In the genomic region with DNA sequence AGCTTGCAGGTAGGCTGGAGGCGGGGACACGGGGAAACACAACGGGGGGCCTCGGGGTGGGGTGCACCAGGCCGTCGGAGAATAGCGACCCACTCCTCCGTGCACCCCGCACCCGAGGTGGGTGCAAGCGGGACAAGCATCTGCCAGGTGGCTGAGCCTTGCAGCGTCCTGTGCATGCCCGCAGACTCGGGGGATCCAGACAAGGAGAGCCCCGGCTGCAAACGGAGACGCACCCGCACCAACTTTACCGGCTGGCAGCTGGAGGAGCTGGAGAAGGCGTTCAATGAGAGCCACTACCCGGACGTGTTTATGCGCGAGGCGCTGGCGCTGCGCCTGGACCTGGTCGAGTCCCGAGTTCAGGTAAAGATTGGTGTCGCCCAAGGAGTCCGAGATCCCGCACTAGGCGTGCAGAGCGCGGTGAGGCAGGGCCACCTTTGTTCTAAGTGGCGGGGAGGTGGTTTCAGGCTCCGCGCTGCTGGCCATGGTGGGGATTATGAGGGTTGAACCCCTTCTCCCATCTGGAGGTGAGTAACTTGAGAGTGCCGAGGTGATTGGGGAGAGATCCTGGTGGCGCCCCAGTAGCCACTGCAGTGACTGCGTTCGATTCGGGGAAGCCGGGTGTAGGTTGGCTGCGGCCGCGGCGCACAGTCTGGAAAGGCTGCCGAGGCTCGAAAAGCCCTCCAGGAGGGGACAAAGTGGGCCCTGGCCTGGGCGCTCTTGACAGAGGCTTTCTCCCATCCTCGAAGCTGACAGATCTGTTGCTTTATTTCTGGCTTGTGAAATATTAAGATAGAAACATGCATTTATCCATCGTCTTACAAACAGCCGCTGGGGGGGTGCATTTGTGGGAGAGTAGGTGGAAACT, we compare ENCODE assay signal across 11 mouse cellular contexts. TPM values are rescaled to one million over a fixed set of nuclear protein-coding genes. Genes with fewer than 3 reads are reported as not detected.
A peak's percentile ranks its signal among the peaks of the same experiment; 100 is the strongest.
DNase-seq lines count a peak whose midpoint lies in the region; ATAC-seq and TF ChIP-seq lines count a peak whose summit lies in the region.
"Had no signal": no experiment of that assay in that cellular context is flagged by ENCODE, and none has a peak within 500 bp of the region (broad histone marks: within the 10 kb centered on the region; RNA-seq: fewer than 3 reads in every experiment).

No protein-coding gene starts in this region.

- peak; percentile 61 for DNase-seq in R1 (ENCODE audit: low read depth, low spot score)
- peak; percentile 73 to 82 for DNase-seq in cerebellum, adult 2 months
- no peak for DNase-seq in forebrain, embryonic 11.5 days (ENCODE audit: low spot score)
- DNase-seq in spleen, postnatal 10 days (ENCODE audit: low spot score in 2 of 2): no peak
- DNase-seq in lung, postnatal 10 days: no peak
- no peak for DNase-seq in layer of hippocampus, adult 9-11 months
- no peak for DNase-seq in adrenal gland, postnatal 14 days

- WGBS in cerebellum, adult 2 months: under 1% methylated on average over 54 of the region's 54 CpGs
- WGBS in forebrain, embryonic 11.5 days: under 1% methylated on average over 54 of the region's 54 CpGs
- WGBS in limb, embryonic 15.5 days: under 1% methylated on average over 54 of the region's 54 CpGs

- no peaks in the 10 kb centered on the region for H3K36me3 ChIP-seq in forebrain, embryonic 11.5 days (ENCODE audit: control insufficient read depth, insufficient read depth, low read length)
- H3K36me3 ChIP-seq in limb, embryonic 15.5 days: no peaks in the 10 kb centered on the region
- H3K36me3 ChIP-seq: heart, embryonic 10.5 days; stomach, embryonic 15.5 days had no signal

- peak overlapping the region; percentile 51 for H3K9ac ChIP-seq in forebrain, embryonic 11.5 days (ENCODE audit: low read length)
- H3K9ac ChIP-seq in limb, embryonic 15.5 days: no peak overlapping the region
- H3K9ac ChIP-seq: stomach, embryonic 15.5 days had no signal

- TF ChIP-seq POLR2A in cerebellum, adult 2 months (IDR thresholded peaks at IDR 0.05; ENCODE audit: borderline replicate concordance, insufficient read depth, low read length): no peak

- H3K27ac ChIP-seq in cerebellum, adult 2 months (ENCODE audit: insufficient read depth, low read length): peak overlapping the region; percentile 89
- H3K27ac ChIP-seq in forebrain, embryonic 11.5 days (ENCODE audit: low read depth, low read length): peak overlapping the region; percentile 31
- H3K27ac ChIP-seq in limb, embryonic 15.5 days: no peak overlapping the region
- H3K27ac ChIP-seq: heart, embryonic 10.5 days; layer of hippocampus, adult 2 months; stomach, embryonic 15.5 days had no signal

- H3K4me1 ChIP-seq in cerebellum, adult 2 months (ENCODE audit: control insufficient read depth, insufficient read depth, low read length): peaks cover 3% of the 10 kb centered on the region; the same call in 1 of the 2 replicates
- H3K4me1 ChIP-seq in forebrain, embryonic 11.5 days (replicated peaks; ENCODE audit: control insufficient read depth, insufficient read depth, low read length): peaks cover 14% of the 10 kb centered on the region; the same call in 1 of the 2 replicates
- H3K4me1 ChIP-seq in limb, embryonic 15.5 days: peaks cover 40% of the 10 kb centered on the region

- no peaks in the 10 kb centered on the region for H3K9me3 ChIP-seq in forebrain, embryonic 11.5 days (ENCODE audit: control insufficient read depth, low read length)
- no peaks in the 10 kb centered on the region for H3K9me3 ChIP-seq in limb, embryonic 15.5 days
- H3K9me3 ChIP-seq: heart, embryonic 10.5 days; stomach, embryonic 15.5 days had no signal

- H3K4me2 ChIP-seq in forebrain, embryonic 11.5 days (ENCODE audit: low read depth, low read length, severe bottlenecking): peak overlapping the region; percentile 42; the same call in 1 of the 2 replicates
- no peak overlapping the region for H3K4me2 ChIP-seq in limb, embryonic 15.5 days

- no peak for ATAC-seq in forebrain, embryonic 11.5 days (replicated peaks; ENCODE audit: low FRiP score)
- no peak for ATAC-seq in limb, embryonic 15.5 days (ENCODE audit: insufficient number of reproducible peaks, low FRiP score, low TSS enrichment, low read depth)

- no peaks in the 10 kb centered on the region; the same call in 1 of the 2 replicates for H3K27me3 ChIP-seq in cerebellum, adult 2 months (ENCODE audit: control insufficient read depth, insufficient read depth, low read length)
- H3K27me3 ChIP-seq in forebrain, embryonic 11.5 days (ENCODE audit: control insufficient read depth, insufficient read depth, low read length): peaks cover 92% of the 10 kb centered on the region
- peaks cover 94% of the 10 kb centered on the region for H3K27me3 ChIP-seq in limb, embryonic 15.5 days

- TF ChIP-seq CTCF in cerebellum, adult 2 months (IDR thresholded peaks at IDR 0.05; ENCODE audit: borderline replicate concordance, insufficient read depth, low read depth, low read length): no peak

- H3K4me3 ChIP-seq in cerebellum, adult 2 months (replicated peaks; ENCODE audit: insufficient read depth, low read depth, low read length): peak overlapping the region; percentile 60
- H3K4me3 ChIP-seq in forebrain, embryonic 11.5 days (ENCODE audit: low read depth, low read length): peak overlapping the region; percentile 34
- H3K4me3 ChIP-seq in limb, embryonic 15.5 days: peak overlapping the region; percentile 19; the same call in 1 of the 2 replicates
- H3K4me3 ChIP-seq: layer of hippocampus, adult 2 months had no signal

RNA-seq across cellular contexts. Expression of a gene that starts 1.2 kb away (rescaled TPM):
- 38.1 and 38.8 TPM in 2 replicates for polyA plus RNA-seq in cerebellum, adult 2 months (2012; rRNA removed)
- polyA plus RNA-seq in forebrain, embryonic 11.5 days (2014; fragmentation: Nextera tagmentation; extraction: Ambion mirVana): 27.3 and 28.2 TPM in 2 replicates
- polyA plus RNA-seq in limb, embryonic 15.5 days (2015; fragmentation: Nextera tagmentation; extraction: Ambion mirVana): 0.20 and 0.35 TPM in 2 replicates
- total RNA-seq in adrenal gland, postnatal 14 days (2021): 0.15 TPM in 1 of 2 replicates, not detected in the other
- total RNA-seq: layer of hippocampus, adult 2 months had no signal

Comparison
In these comparisons a context has a peak if more than half of its experiments do, and no peak if none do; other contexts are left out.
1. DNase-seq: peak in R1 (single experiment) and cerebellum, adult 2 months (2 of 2); none in forebrain, embryonic 11.5 days (single experiment), spleen, postnatal 10 days (0 of 2), lung, postnatal 10 days (single experiment), layer of hippocampus, adult 9-11 months (single experiment) and adrenal gland, postnatal 14 days (single experiment).
2. RNA of a gene that starts 1.2 kb away (polyA plus RNA-seq): 38.1 to 38.8 TPM in cerebellum, adult 2 months and 27.3 to 28.2 TPM in forebrain, embryonic 11.5 days; 0.20 to 0.35 TPM in limb, embryonic 15.5 days; every median in the first group is over 10 times any median in the second.
3. Peak in every context shown above with its lines, with median percentiles within 50 percentile points of each other: H3K4me3 ChIP-seq.